Mouse (Mus musculus) G1E (cell line): ENCODE measurements at regions not wholly inside any gene's neighbourhood (a gene's known extent, or its start where the extent isn't known, plus 50 kb on each side); places are given as distances from the start of the nearest gene placed in this dataset.

Experiments
- CTCF ChIP-seq: IDR thresholded peaks from 2 replicates; pipeline ENCODE4 v1.5.1; 2012; ENCODE audit warnings: low read depth, low read length, inconsistent platforms, mixed read lengths
- GATA1 ChIP-seq: IDR thresholded peaks from 2 replicates; pipeline ENCODE4 v1.6.1; 2012; ENCODE audit warnings: borderline replicate concordance, low read length, inconsistent platforms, mixed read lengths
- POLR2AphosphoS5 ChIP-seq: IDR thresholded peaks from 2 replicates; pipeline ENCODE4 v1.6.1; 2012; ENCODE audit warnings: low read depth, low read length, inconsistent platforms; ENCODE audit not compliant: insufficient replicate concordance

- TF ChIP-seq CTCF = no peak
- TF ChIP-seq POLR2AphosphoS5 = no peak
- no peak for TF ChIP-seq GATA1
These were observed 437.4 kb upstream of the Jag1 start for GRCm38 (mm10) chr2:137553871-137554270.
